Mouse (Mus musculus): ENCODE results near the gene Sclt1.

GRCm38 (mm10) chr3:41695681-41696080 is 46.6 kb downstream of the Sclt1 start:
- TF ChIP-seq EP300 (IDR thresholded peaks at IDR 0.05) (no peak), CTCF (IDR thresholded peaks at IDR 0.05) (no peak)

Data from lung, postnatal 0 days (tissue).